Mouse (Mus musculus) mammary gland, adult 2 months (tissue): ENCODE results near the gene Ankrd35. TPM values are rescaled to one million over a fixed set of nuclear protein-coding genes. Genes with fewer than 3 reads are reported as not detected.

ENCODE experiments used
- polyA plus RNA-seq: library from polyadenylated mRNA; depleted of rRNA; stranded (reverse); fragments of >200 nt; gene quantifications from 2 replicates; pipeline ENCODE4 v1.2.3, GENCODE M21; 2012; ENCODE audit warnings: low replicate concordance; rRNA removed

The Ankrd35 gene
- polyA plus RNA-seq: 1.3 and 2.9 TPM in 2 replicates

GRCm38 (mm10) chr3:96669727-96670468 lies at the start of gene Ankrd35:
Gene Ankrd35 (plus strand): TSS chr3:96670131.

GRCm38 (mm10) chr3:96629729-96630600 lies 40.0 kb upstream of the Ankrd35 start, which contains the start of gene Rbm8a:
Gene Rbm8a (plus strand): TSS chr3:96629933.

GRCm38 (mm10) chr3:96634928-96635879 lies 34.7 kb upstream of the Ankrd35 start, which contains the start of the genes Pex11b and Gm42957:
Gene Pex11b (plus strand): TSS chr3:96635376.
Gene Gm42957 (plus strand): TSS chr3:96635474.

GRCm38 (mm10) chr3:96645018-96645649 lies 24.8 kb upstream of the Ankrd35 start, which contains the start of gene Itga10:
Gene Itga10 (plus strand): TSS chr3:96645584.

GRCm38 (mm10) chr3:96696198-96696765 lies 26.4 kb downstream of the Ankrd35 start, which contains the start of gene Pias3:
Gene Pias3 (plus strand): TSS chr3:96696384.

GRCm38 (mm10) chr3:96707903-96708683 lies 38.2 kb downstream of the Ankrd35 start, which contains the start of gene Nudt17:
Gene Nudt17 (minus strand): TSS chr3:96708562.

GRCm38 (mm10) chr3:96727343-96727827 lies 57.5 kb downstream of the Ankrd35 start, which contains the start of the genes Polr3c and Rnf115:
Gene Polr3c (minus strand): TSS chr3:96727628.
Gene Rnf115 (plus strand): TSS chr3:96727664.

Other genes starting within 250 kb of the Ankrd35 start
- 0.29 and 0.76 TPM in 2 replicates for gene BC107364, start 217.8 kb upstream of the Ankrd35 start, polyA plus RNA-seq
- gene Hfe2, start 145.0 kb upstream of the Ankrd35 start, polyA plus RNA-seq: 0.68 and 132 TPM in 2 replicates
- 685 and 1,326 TPM in 2 replicates for gene Txnip, start 112.2 kb upstream of the Ankrd35 start, polyA plus RNA-seq
- not detected in 2 replicates for gene Gm16253, start 93.1 kb upstream of the Ankrd35 start, polyA plus RNA-seq
- 17.5 and 21.4 TPM in 2 replicates for gene Polr3gl, start 76.0 kb upstream of the Ankrd35 start, polyA plus RNA-seq
- gene Ankrd34a, start 73.5 kb upstream of the Ankrd35 start, polyA plus RNA-seq: 0.49 and 0.62 TPM in 2 replicates
- gene Lix1l, start 69.0 kb upstream of the Ankrd35 start, polyA plus RNA-seq: 19.1 and 35.6 TPM in 2 replicates
- 3.5 and 7.0 TPM in 2 replicates for gene Rbm8a, start 40.2 kb upstream of the Ankrd35 start, polyA plus RNA-seq
- 28.7 and 53.0 TPM in 2 replicates for gene Pex11b, start 34.8 kb upstream of the Ankrd35 start, polyA plus RNA-seq
- gene Gm42957, start 34.7 kb upstream of the Ankrd35 start, polyA plus RNA-seq: 0.10 and 0.43 TPM in 2 replicates
- 1.2 and 3.6 TPM in 2 replicates for gene Itga10, start 24.5 kb upstream of the Ankrd35 start, polyA plus RNA-seq
- 48.5 and 50.7 TPM in 2 replicates for gene Pias3, start 26.3 kb downstream of the Ankrd35 start, polyA plus RNA-seq
- 12.9 and 18.1 TPM in 2 replicates for gene Nudt17, start 38.4 kb downstream of the Ankrd35 start, polyA plus RNA-seq
- gene Polr3c, start 57.5 kb downstream of the Ankrd35 start, polyA plus RNA-seq: 26.8 and 36.6 TPM in 2 replicates
- gene Rnf115, start 57.5 kb downstream of the Ankrd35 start, polyA plus RNA-seq: 16.1 and 27.1 TPM in 2 replicates
- 0.10 and 0.18 TPM in 2 replicates for gene Pdzk1, start 159.2 kb downstream of the Ankrd35 start, polyA plus RNA-seq
- gene Cd160, start 159.2 kb downstream of the Ankrd35 start, polyA plus RNA-seq: 1.3 and 1.5 TPM in 2 replicates
- 4.3 and 8.5 TPM in 2 replicates for gene Gja5, start 234.6 kb downstream of the Ankrd35 start, polyA plus RNA-seq
- 7.9 and 24.4 TPM in 2 replicates for gene Gpr89, start 235.2 kb downstream of the Ankrd35 start, polyA plus RNA-seq